Mouse (Mus musculus): ENCODE results near the gene H2-T24. TPM values are rescaled to one million over a fixed set of nuclear protein-coding genes. Genes with fewer than 3 reads are reported as not detected.

Gene H2-T24
- polyA plus RNA-seq, 1 experiment from 2014 or later, result 1.4 TPM

- Histone ChIP-seq H3K9me3 (ENCODE audit: control insufficient read depth) (no peaks in the 10 kb centered on the region), H3K9ac (ENCODE audit: low read depth, low read length) (no peak overlapping the region), H3K36me3 (ENCODE audit: control insufficient read depth, insufficient read depth) (peaks cover 29% of the 10 kb centered on the region), H3K4me3 (ENCODE audit: low read depth, low read length) (no peak overlapping the region), H3K4me1 (replicated peaks; ENCODE audit: control insufficient read depth, insufficient read depth, low read length) (0 out of 2 replicates have a peak, but pooled peaks cover 4% of the 10 kb centered on the region), H3K27ac (ENCODE audit: low read depth, low read length) (no peak overlapping the region), H3K4me2 (replicated peaks; ENCODE audit: low read depth) (no peak overlapping the region), H3K27me3 (replicated peaks; ENCODE audit: control insufficient read depth, insufficient read depth, low read length) (no peaks in the 10 kb centered on the region)
- ATAC-seq, result no peak
- no peak for TF ChIP-seq CTCF (IDR thresholded peaks at IDR 0.05; ENCODE audit: low read depth)
- 91% methylated on average over 9 of the region's 9 CpGs for WGBS
These were observed 38.6 kb downstream of the H2-T24 start for GRCm38 (mm10) chr17:35981776-35982175.

- 0 out of 2 replicates have a peak, but pooled peaks cover 4% of the 10 kb centered on the region for H3K4me1 ChIP-seq (replicated peaks; ENCODE audit: control insufficient read depth, insufficient read depth, low read length)
- peak overlapping the region; percentile 75 for H3K9ac ChIP-seq (ENCODE audit: low read depth, low read length)
- H3K9me3 ChIP-seq (ENCODE audit: control insufficient read depth), result no peaks in the 10 kb centered on the region
- ATAC-seq, result peak; percentile 10; the same call in 1 of the 2 replicates
- H3K36me3 ChIP-seq (ENCODE audit: control insufficient read depth, insufficient read depth), result peaks cover 25% of the 10 kb centered on the region
- WGBS, result 1% methylated on average over 29 of the region's 29 CpGs
- no peaks in the 10 kb centered on the region for H3K27me3 ChIP-seq (replicated peaks; ENCODE audit: control insufficient read depth, insufficient read depth, low read length)
- H3K4me3 ChIP-seq (ENCODE audit: low read depth, low read length), result peak overlapping the region; percentile 92
- no peak for TF ChIP-seq CTCF (IDR thresholded peaks at IDR 0.05; ENCODE audit: low read depth)
- peak overlapping the region; percentile 97 for H3K27ac ChIP-seq (ENCODE audit: low read depth, low read length)
- H3K4me2 ChIP-seq (replicated peaks; ENCODE audit: low read depth), result peak overlapping the region; percentile 99
These were observed 40.0 kb downstream of the H2-T24 start for GRCm38 (mm10) chr17:35980363-35980754.

- Histone ChIP-seq H3K36me3 (ENCODE audit: control insufficient read depth, insufficient read depth) (peaks cover 19% of the 10 kb centered on the region), H3K4me2 (replicated peaks; ENCODE audit: low read depth) (peak within 1 kb of the TSS; percentile 99), H3K9me3 (ENCODE audit: control insufficient read depth) (no peaks in the 10 kb centered on the region), H3K27ac (ENCODE audit: low read depth, low read length) (peak within 1 kb of the TSS; percentile 97), H3K9ac (ENCODE audit: low read depth, low read length) (peak within 1 kb of the TSS; percentile 75), H3K4me1 (replicated peaks; ENCODE audit: control insufficient read depth, insufficient read depth, low read length) (0 out of 2 replicates have a peak, but pooled peaks cover 4% of the 10 kb centered on the region), H3K4me3 (ENCODE audit: low read depth, low read length) (peak within 1 kb of the TSS; percentile 92), H3K27me3 (replicated peaks; ENCODE audit: control insufficient read depth, insufficient read depth, low read length) (no peaks in the 10 kb centered on the region)
- TF ChIP-seq CTCF (IDR thresholded peaks at IDR 0.05; ENCODE audit: low read depth), result peak; percentile 55
- WGBS, result 1% methylated on average over 98 of the region's 109 CpGs
- ATAC-seq, result peak; percentile 88
These were observed 40.7 kb downstream of the H2-T24 start, which contains the start of the genes Gnl1 and Prr3 for GRCm38 (mm10) chr17:35979401-35980362. Gnl1 (plus strand) TSS chr17:35979851. Prr3 (minus strand) TSS chr17:35980236.

GRCm38 (mm10) chr17:35978811-35979400 is 41.5 kb downstream of the H2-T24 start:
- H3K36me3 ChIP-seq (ENCODE audit: control insufficient read depth, insufficient read depth), result peaks cover 24% of the 10 kb centered on the region
- 0 out of 2 replicates have a peak, but pooled peaks cover 4% of the 10 kb centered on the region for H3K4me1 ChIP-seq (replicated peaks; ENCODE audit: control insufficient read depth, insufficient read depth, low read length)
- TF ChIP-seq CTCF (IDR thresholded peaks at IDR 0.05; ENCODE audit: low read depth), result no peak
- H3K27me3 ChIP-seq (replicated peaks; ENCODE audit: control insufficient read depth, insufficient read depth, low read length), result no peaks in the 10 kb centered on the region
- ATAC-seq, result peak; percentile 11
- peak overlapping the region; percentile 75 for H3K9ac ChIP-seq (ENCODE audit: low read depth, low read length)
- H3K27ac ChIP-seq (ENCODE audit: low read depth, low read length), result peak overlapping the region; percentile 97
- peak overlapping the region; percentile 99 for H3K4me2 ChIP-seq (replicated peaks; ENCODE audit: low read depth)
- H3K9me3 ChIP-seq (ENCODE audit: control insufficient read depth), result no peaks in the 10 kb centered on the region
- under 1% methylated on average over 41 of the region's 41 CpGs for WGBS
- peak overlapping the region; percentile 92 for H3K4me3 ChIP-seq (ENCODE audit: low read depth, low read length)

GRCm38 (mm10) chr17:35972131-35972530 is 48.2 kb downstream of the H2-T24 start:
- H3K9me3 ChIP-seq (ENCODE audit: control insufficient read depth), result no peaks in the 10 kb centered on the region
- H3K27ac ChIP-seq (ENCODE audit: low read depth, low read length), result no peak overlapping the region
- H3K4me1 ChIP-seq (replicated peaks; ENCODE audit: control insufficient read depth, insufficient read depth, low read length), result 0 out of 2 replicates have a peak, but pooled peaks cover 5% of the 10 kb centered on the region
- no peak overlapping the region for H3K4me2 ChIP-seq (replicated peaks; ENCODE audit: low read depth)
- TF ChIP-seq CTCF (IDR thresholded peaks at IDR 0.05; ENCODE audit: low read depth), result no peak
- no peaks in the 10 kb centered on the region for H3K27me3 ChIP-seq (replicated peaks; ENCODE audit: control insufficient read depth, insufficient read depth, low read length)
- H3K9ac ChIP-seq (ENCODE audit: low read depth, low read length), result no peak overlapping the region
- WGBS, result 24% methylated on average over 1 of the region's 1 CpGs
- no peak for ATAC-seq
- no peak overlapping the region for H3K4me3 ChIP-seq (ENCODE audit: low read depth, low read length)
- peaks cover 13% of the 10 kb centered on the region; the same call in 1 of the 2 replicates for H3K36me3 ChIP-seq (ENCODE audit: control insufficient read depth, insufficient read depth)
